Mouse (Mus musculus) spleen, adult 2 months (tissue): Measurements from ENCODE around the gene Olfr810.

Source experiments
- CTCF ChIP-seq: fragments of 200-500 bp; IDR thresholded peaks from 2 replicates; pipeline ENCODE4 v1.5.1; 2011; ENCODE audit warnings: mild to moderate bottlenecking, inconsistent platforms; ENCODE audit not compliant: insufficient read depth, insufficient read length, insufficient replicate concordance; ENCODE audit errors: extremely low read depth
- POLR2A ChIP-seq: fragments of 200-500 bp; IDR thresholded peaks from 2 replicates; pipeline ENCODE4 v1.6.1; 2011; ENCODE audit warnings: low read depth, low read length, inconsistent platforms

DNA sequence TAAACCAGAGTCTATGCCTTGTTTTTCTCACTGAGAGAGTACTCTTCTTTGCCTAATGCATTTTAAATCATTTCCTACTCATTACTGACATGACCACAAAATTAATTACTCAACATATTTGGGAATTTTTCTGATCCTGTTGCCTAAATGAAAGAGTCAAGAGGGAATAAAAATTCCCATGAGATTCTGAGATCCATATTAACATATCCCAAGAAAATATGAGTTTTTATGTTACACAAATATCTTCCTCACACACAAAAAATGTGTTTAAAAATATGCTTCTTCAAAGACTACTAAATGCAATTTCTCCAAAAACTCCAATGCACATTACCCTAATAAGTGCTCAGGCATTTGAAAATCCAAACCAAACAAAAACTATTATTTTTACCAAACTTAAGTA, at the start of gene Olfr810:
- TF ChIP-seq CTCF, result no peak
- TF ChIP-seq POLR2A, result no peak
